Mouse (Mus musculus): ENCODE data around the gene Itgav. TPM values are rescaled to one million over a fixed set of nuclear protein-coding genes. Genes with fewer than 3 reads are reported as not detected.

The Itgav gene
- polyA plus RNA-seq, 1 experiment from 2014 or later: 75.3 TPM

DNA sequence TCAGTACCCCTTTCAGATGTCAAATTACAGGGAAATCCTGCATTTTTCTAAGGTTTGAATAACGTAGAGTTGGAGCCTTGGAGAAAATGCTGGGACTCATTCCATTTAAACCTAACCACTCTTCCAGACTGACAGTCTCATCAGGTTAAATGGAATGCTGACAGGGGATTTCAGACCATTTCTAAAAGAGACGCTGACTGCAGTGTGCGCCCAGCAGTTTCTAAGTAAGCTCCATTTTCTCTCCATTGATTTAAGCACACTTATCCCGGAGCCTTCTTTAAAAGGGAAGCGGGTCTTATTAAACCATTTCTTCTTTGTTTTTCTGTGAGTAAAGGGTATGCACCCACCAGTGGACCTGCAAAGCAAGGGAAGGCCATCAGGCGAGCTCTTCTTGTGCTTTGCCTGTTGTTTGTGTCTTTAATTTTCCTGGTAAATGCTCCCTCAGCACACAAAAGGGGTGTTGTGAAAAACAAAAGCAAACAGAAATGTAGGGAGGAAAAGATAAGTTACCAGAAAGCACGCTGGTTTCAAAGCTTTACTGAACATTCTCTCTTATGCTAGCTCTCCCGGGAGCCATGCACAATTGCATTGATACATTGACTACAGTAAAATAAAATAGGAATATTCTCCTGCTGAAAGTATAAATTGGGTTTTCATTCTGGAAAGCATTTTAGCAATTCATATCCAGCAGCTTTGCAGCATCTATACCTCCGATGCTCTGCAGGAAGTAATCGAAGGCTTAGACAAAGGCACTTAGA, 111.3 kb downstream of the Itgav start:
- Histone ChIP-seq H3K4me3 (ENCODE audit: low read depth, low read length) (no peak overlapping the region), H3K27ac (ENCODE audit: low read depth) (no peak overlapping the region)
- WGBS: 84% methylated on average over 10 of the region's 10 CpGs

DNA sequence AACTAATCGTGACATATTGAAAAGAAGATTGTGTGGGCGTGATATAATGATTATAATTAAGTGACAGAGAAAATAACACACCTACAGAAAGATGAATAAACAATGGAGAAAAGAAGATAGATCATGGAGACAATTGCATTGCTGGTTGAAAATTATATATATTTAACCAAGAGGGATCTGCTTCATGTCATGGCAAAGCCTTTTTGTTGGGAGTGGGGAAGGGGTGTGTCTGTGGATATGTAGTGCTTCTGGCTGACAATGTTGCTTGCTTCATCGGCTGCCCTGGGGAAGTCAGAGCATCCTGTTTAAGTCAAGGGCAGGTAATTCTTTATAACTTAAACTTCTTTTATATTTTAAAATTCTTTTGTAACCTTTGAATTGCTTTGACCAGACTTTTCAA, 124.3 kb downstream of the Itgav start:
- DNase-seq (ENCODE audit: low spot score): no peak
- no peak overlapping the region for H3K27ac ChIP-seq (ENCODE audit: low read depth)
- H3K4me2 ChIP-seq (ENCODE audit: low read length): no peak overlapping the region
- WGBS: 41% methylated on average over 3 of the region's 3 CpGs
- H3K9ac ChIP-seq (ENCODE audit: low read length): no peak overlapping the region
- no peaks in the 10 kb centered on the region for H3K9me3 ChIP-seq (ENCODE audit: control insufficient read depth, low read length)
- H3K36me3 ChIP-seq (ENCODE audit: control insufficient read depth, insufficient read depth, low read length): no peaks in the 10 kb centered on the region
- no peaks in the 10 kb centered on the region for H3K27me3 ChIP-seq (replicated peaks; ENCODE audit: control insufficient read depth, insufficient read depth, low read length)
- no peaks in the 10 kb centered on the region for H3K4me1 ChIP-seq (replicated peaks; ENCODE audit: control insufficient read depth, insufficient read depth, low read length)
- H3K4me3 ChIP-seq (ENCODE audit: low read depth, low read length): no peak overlapping the region
- no peak for ATAC-seq (replicated peaks; ENCODE audit: low FRiP score, low TSS enrichment, low read depth)

More for the DNA sequence above, 111.3 kb downstream of the Itgav start:
- DNase-seq (ENCODE audit: low spot score) (no peak), ATAC-seq (replicated peaks; ENCODE audit: low FRiP score, low TSS enrichment, low read depth) (no peak)
- Histone ChIP-seq H3K9me3 (ENCODE audit: control insufficient read depth, low read length) (no peaks in the 10 kb centered on the region), H3K27me3 (replicated peaks; ENCODE audit: control insufficient read depth, insufficient read depth, low read length) (no peaks in the 10 kb centered on the region), H3K4me2 (ENCODE audit: low read length) (no peak overlapping the region), H3K4me1 (replicated peaks; ENCODE audit: control insufficient read depth, insufficient read depth, low read length) (no peaks in the 10 kb centered on the region), H3K36me3 (ENCODE audit: control insufficient read depth, insufficient read depth, low read length) (no peaks in the 10 kb centered on the region), H3K9ac (ENCODE audit: low read length) (no peak overlapping the region)

DNA sequence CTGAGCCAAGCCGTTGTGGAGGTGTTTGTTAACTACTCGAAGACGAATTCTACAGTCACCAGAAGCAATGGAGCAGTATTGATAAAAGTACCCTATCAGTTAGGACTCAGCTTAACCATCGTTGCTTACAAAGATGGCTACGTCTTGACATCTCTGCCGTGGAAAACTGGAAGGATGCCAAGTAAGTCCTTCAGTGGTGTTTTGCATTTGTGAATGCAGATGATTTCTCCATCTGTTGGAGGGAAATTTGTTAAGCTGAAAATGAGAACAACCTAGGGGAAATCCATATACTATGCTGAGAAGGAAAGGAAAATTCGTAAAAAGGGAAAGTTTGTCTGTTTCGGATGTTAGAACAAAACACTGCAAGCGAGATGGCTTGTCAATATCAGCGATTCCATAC, 129.2 kb downstream of the Itgav start:
- no peak overlapping the region for H3K4me3 ChIP-seq (ENCODE audit: low read depth, low read length)
- H3K27me3 ChIP-seq (replicated peaks; ENCODE audit: control insufficient read depth, insufficient read depth, low read length): no peaks in the 10 kb centered on the region
- H3K36me3 ChIP-seq (ENCODE audit: control insufficient read depth, insufficient read depth, low read length): no peaks in the 10 kb centered on the region
- no peak overlapping the region for H3K27ac ChIP-seq (ENCODE audit: low read depth)
- 83% methylated on average over 10 of the region's 10 CpGs for WGBS
- H3K4me2 ChIP-seq (ENCODE audit: low read length): no peak overlapping the region
- ATAC-seq (replicated peaks; ENCODE audit: low FRiP score, low TSS enrichment, low read depth) (no peak), DNase-seq (ENCODE audit: low spot score) (no peak)
- no peaks in the 10 kb centered on the region for H3K9me3 ChIP-seq (ENCODE audit: control insufficient read depth, low read length)
- H3K4me1 ChIP-seq (replicated peaks; ENCODE audit: control insufficient read depth, insufficient read depth, low read length): no peaks in the 10 kb centered on the region
- no peak overlapping the region for H3K9ac ChIP-seq (ENCODE audit: low read length)

DNA sequence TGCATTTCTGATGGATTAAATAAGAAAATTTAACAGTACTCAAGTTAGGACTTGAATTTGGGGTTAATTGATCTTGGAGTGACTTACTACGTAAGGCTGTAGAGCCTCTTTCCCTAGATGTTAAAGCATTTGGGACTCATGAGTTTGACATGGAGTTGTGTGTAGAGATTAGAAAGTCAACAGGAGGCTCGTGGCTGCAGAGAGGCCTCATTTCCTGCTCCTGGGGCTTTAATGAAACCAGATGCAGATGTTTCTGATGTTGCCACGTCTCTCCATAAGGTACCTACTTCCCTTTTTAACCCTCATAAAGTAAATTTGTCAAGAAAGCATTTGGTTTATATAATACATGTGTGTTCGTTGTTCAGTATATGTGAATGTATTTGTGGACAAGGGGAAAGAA, 132.0 kb downstream of the Itgav start:
- Histone ChIP-seq H3K36me3 (ENCODE audit: control insufficient read depth, insufficient read depth, low read length) (no peaks in the 10 kb centered on the region), H3K27ac (ENCODE audit: low read depth) (no peak overlapping the region), H3K9ac (ENCODE audit: low read length) (no peak overlapping the region), H3K27me3 (replicated peaks; ENCODE audit: control insufficient read depth, insufficient read depth, low read length) (no peaks in the 10 kb centered on the region), H3K4me3 (ENCODE audit: low read depth, low read length) (no peak overlapping the region), H3K4me2 (ENCODE audit: low read length) (no peak overlapping the region), H3K9me3 (ENCODE audit: control insufficient read depth, low read length) (no peaks in the 10 kb centered on the region), H3K4me1 (replicated peaks; ENCODE audit: control insufficient read depth, insufficient read depth, low read length) (no peaks in the 10 kb centered on the region)
- no peak for ATAC-seq (replicated peaks; ENCODE audit: low FRiP score, low TSS enrichment, low read depth)
- DNase-seq (ENCODE audit: low spot score): no peak
- WGBS: 46% methylated on average over 4 of the region's 4 CpGs

Other genes with a start within 250 kb of the Itgav start
- 120 and 133 TPM in 2 replicates for gene Zc3h15, start 80.0 kb upstream of the Itgav start, polyA plus RNA-seq (2014; fragmentation: Nextera tagmentation; extraction: Ambion mirVana)
- gene Fam171b, start 88.2 kb downstream of the Itgav start, polyA plus RNA-seq (2014; fragmentation: Nextera tagmentation; extraction: Ambion mirVana): 13.9 and 18.4 TPM in 2 replicates
- gene Zswim2, start 216.8 kb downstream of the Itgav start, polyA plus RNA-seq (2014; fragmentation: Nextera tagmentation; extraction: Ambion mirVana): not detected in 2 replicates
- gene Gm13698, start 231.3 kb downstream of the Itgav start, polyA plus RNA-seq (2014; fragmentation: Nextera tagmentation; extraction: Ambion mirVana): not detected in 2 replicates
- gene Gm13693, start 237.1 kb downstream of the Itgav start, polyA plus RNA-seq (2014; fragmentation: Nextera tagmentation; extraction: Ambion mirVana): not detected in 2 replicates
- not detected in 2 replicates for gene Gm13695, start 242.9 kb downstream of the Itgav start, polyA plus RNA-seq (2014; fragmentation: Nextera tagmentation; extraction: Ambion mirVana)
- gene Gm13696, start 248.7 kb downstream of the Itgav start, polyA plus RNA-seq (2014; fragmentation: Nextera tagmentation; extraction: Ambion mirVana): not detected in 2 replicates